Mouse (Mus musculus) embryo, embryonic 11.5 days (tissue): ENCODE measurements at regions not wholly inside any gene's neighbourhood (a gene's known extent, or its start where the extent isn't known, plus 50 kb on each side); places are given as distances from the start of the nearest gene placed in this dataset.

Experiments
- DNase-seq: peaks from one replicate; pipeline ENCODE4 v3.0.0-alpha.2; 2012; ENCODE audit warnings: low read depth, low spot score

DNA sequence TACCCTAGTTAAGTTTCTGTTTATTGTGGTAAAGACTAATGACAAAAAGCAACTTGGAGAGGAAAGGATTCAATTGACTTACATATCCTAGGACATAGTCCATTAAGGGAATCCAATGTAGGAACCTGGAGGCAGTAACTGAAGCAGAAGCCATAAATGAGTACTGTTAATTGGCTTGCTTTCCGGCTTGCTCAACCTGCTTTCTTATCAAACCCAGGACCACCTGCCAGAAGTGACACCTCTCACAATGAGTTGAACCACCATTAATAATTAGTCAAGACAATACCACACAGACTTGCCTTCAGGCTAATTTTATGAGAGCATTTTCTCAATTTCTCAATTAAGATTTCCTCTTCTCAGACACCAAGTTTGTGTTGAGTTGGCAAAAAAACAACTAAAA, 148.8 kb downstream of the Ccser2 start:
- no peak for DNase-seq

DNA sequence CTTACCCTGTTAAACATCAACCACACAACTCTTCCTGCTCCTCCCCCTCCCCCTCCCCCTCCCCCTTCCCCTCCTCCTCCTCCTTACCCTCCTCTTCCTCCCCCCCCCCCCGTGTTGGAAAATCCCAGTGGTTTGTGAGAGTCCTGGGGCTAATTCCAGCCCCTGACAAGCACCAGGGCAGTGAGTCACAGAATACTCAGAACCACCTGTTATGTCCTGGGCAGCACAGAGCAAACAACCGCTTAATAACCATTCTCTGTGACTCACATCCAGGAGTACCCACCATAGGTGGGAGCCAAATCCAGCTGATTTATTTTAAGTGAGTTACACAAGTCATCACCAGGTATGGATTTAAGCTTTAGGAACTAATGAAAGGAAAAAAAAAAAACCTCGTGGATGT, 166.2 kb downstream of the Ccser2 start:
- no peak for DNase-seq

DNA sequence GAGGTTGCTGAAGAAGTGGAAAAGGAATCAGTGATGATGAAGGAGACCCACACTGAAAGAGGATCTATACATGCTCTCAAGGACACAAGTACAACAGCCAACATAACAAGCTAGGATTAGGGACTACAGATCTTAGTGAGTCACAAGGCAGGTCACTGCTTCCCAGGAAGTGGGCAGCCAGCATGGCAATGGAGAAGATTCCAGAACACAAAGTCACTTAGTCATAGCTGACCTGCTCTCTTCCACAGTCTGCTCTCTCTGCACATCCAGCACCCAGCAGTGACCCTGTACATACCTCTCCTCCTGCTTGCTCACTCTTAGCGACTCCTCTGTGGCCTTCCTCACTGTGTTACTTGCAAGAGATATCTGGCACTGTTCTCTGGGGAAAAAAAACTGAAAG, 168.8 kb downstream of the Ccser2 start:
- no peak for DNase-seq

DNA sequence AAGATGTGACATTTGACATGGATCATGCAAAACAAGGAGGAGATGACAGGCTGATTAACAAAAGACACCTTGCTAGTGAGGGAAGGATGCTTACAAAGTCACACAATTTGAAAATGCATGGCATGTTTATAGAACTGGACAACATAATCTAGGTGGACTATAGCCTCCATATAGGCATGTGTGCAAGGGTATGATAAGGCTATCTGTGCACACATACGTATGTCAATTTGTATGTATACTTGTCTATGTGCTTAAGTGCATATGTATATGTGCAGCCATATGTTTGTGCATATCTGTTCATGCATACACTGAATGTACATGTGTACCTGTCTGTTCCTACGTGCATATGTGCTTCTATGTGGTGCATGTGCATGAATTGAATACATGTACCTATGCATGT, 186.7 kb downstream of the Ccser2 start:
- no peak for DNase-seq

DNA sequence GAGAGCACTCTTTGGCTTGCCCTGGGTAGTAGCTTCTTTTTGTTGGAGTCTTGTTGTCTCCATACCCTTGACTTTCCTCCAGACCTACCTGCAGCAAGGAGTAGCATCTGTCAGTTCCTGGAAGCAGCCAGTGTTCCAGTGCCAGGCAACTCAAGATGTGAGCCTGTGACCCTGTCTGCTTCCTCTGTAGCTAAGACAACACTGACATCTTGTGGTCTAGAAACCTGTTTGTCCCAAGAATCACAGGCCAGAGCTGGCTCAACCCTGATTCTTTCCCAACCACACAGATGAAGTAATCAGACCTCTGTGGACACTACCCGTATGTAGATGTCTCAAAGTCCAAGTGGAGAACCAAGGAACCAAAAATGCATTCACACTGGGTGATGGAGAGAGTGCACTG, 189.6 kb downstream of the Ccser2 start:
- DNase-seq = no peak

DNA sequence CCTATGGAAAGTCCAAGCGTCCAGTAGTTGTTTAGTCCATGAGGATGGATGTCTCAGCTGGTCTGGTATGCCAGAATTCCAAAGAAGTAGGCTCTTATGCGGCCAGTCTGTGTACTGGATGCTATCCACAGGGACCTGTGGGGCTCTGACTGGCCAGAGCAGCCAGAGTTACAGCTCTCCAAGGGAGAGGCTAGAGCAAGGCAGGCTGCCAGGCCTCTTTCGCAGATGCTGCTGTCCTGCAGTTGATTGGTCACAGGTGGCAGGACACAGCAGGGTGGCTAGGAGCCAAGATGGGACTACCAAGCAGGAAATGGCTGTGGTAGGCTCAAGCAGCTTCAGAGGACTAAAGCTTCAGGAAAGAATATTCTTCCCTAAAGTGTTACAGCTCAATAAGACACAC, 194.2 kb downstream of the Ccser2 start:
- no peak for DNase-seq

DNA sequence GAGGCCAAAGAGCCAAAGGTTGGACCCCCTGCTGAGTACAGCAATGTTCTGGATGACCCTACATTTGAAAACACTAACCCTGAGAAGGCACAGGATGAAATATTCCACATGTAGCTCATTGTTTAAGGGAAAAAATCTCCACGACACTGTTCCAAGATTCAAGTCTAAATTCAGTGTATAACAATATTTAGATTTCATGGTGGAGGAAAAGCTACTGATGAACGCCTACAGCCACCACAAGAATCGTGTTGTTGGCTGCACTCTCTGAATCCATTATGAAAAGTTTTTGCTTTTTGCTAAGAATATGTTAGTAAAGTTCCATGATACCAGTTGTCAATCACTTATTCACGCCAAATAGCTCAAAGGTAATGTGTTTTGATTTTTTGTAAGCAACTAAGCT, 204.2 kb downstream of the Ccser2 start:
- no peak for DNase-seq

DNA sequence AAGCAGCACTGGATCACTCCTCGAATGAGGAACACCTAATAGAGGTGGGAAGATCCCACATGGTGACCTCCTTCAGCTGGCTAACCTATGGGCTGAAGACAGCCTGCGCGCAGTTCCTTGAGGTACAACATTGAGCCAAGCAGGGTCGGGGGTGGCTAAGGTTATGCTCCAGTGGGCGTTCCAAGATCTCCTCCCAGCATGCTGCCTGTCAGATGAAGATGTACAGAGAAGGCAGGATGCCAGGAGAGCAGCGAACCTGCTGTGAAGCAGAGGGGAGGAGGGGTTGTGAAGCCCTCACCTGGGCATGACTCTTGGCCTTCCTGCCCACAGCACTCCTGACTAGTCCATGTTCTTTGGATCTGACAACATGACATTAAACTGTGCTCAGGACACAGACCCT, 212.5 kb downstream of the Ccser2 start:
- DNase-seq = no peak

DNA sequence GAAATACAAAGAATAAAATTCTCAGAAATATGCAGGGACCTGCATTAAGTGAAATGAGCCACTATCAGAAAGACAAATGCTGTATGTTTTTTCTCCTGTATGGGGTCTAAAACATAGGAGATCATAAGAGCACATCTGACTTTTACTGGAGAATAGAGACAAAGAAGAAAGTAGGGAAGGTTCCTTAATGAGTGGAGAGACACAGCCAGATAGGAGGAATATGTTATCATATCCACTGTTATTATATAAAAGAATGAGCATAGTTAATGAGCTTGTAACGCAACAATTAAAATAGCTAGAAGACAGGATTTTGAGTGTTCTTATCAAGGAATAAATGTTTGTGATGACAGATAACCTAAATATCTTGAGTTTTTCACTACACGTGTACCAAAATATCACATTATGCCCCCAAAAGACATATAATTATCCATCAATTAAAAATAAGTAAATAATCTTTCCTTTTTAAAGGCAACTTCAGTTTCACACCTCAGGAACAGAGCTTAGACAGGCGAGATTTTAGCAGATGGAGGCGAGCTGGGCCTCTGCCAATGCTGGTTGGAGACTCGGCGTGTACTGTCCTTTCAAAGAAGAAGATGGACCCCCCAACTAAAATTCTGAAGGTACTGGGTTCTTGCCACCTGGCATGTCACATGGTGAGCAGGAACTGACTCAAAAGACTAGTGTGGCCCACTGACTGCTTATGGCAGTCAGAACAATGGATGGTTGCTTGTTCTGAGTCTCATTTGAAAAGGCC, 220.3 kb downstream of the Ccser2 start:
- no peak for DNase-seq

DNA sequence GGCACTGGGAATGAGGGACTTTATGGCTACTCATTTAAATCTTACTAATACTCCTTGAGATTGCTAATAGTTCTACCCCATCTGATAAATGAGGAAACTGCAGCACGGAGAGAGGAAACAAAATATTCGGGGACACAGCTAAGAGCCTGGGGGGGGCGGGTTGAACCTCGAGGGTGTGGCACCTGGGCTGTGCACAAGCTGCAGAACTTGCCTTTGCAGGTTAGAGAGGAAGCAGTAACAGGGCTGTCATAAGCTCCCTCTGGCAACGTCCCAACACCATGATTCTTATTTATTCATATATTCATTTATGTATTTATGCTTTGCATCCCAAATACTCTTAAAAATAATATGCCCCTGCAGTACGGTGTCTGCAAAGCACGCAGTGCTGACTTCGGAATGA, 237.5 kb downstream of the Ccser2 start:
- DNase-seq = no peak

DNA sequence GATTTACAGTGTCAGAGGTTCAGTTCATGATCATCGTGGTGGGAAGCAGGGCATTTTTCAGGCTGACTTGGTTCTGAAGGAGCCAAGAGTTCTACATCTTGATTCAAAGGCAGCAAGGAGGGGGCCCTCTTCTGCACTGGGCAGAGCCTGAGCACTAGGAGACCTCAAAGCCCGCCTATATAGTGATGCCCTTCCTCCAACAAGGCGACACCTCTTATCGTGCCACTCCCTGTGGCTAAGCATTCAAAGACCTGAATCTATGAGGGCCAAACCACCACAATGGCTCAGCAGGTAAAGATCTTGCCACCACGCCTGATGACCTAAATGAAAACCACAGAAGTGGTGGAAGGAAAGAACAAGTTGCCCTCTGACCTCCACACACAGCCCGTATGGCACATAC, 242.5 kb downstream of the Ccser2 start:
- DNase-seq = no peak

DNA sequence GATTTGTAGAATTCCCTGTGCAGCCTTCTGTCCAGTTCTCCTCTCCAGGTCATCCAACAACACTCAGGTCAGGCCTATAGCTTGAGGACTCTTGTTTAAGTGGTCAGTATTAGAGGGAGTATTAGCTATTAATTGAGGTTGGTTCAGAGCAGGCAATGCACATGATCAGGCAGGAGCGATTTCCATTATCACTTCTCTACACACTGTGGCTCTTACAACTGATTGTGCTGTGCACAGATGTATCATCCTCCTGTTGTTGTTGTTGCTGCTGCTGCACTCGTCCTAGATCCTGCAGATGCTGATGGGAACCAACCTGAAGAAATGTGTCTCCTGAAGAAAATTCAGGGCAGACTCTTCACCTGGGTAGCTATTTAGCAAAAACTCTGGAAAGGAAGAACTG, 252.9 kb downstream of the Ccser2 start:
- DNase-seq = no peak

DNA sequence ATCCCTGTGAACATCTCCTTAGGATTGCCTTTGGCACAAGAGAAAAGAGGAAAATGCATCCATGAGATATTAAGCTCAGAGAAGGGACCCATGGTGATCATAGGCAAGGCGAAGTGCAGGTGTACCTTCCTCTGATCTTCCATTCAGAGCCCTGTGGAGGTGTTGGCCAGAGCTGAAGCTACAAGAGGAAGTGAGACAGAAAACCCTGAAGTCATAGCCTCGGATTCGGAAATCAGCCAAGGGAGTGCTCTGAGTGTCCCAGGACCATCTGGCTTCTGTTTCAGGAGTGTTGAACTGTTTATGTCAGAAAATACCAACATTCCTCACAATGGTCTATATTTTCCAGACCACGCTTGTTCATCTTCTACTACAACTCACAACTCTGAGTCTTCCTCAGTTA, 271.6 kb downstream of the Ccser2 start:
- DNase-seq = no peak

DNA sequence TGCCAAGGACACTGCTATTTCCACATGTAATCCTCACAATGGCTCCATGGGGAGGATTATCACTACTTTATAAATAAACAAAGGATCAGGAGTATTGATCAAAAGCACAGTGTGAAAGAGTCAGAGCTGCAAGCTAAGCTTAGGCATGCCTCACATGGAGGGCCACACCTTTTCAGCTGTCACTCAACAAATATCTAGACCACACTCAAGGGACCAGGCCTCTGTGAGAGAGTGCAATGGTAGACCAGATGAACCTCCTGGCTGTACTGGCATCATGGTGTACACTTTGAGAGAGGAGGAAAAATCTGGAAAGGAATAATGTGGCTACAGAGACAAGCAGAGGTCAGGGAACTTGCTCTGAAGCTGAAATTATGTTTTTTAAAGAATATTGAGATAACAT, 276.6 kb downstream of the Ccser2 start:
- no peak for DNase-seq

DNA sequence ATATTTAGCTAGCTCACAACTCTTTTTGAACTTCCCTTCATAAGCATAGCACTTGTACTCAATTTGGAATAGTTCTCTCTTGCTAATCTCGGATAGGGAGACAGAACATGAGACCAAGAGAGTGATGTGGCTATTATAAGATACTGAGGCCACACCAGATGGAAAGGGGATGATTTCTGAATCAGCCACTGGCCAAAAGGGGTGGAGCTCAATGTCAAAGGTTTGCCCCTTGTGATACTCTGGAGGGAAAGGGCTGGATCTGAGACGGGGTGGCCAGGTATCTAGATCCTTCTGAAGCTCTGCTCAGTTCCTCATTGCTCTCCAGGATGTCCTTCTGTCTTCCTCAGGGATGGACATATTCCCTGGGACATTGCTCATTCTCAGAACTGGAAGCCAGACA, 277.6 kb downstream of the Ccser2 start:
- no peak for DNase-seq

DNA sequence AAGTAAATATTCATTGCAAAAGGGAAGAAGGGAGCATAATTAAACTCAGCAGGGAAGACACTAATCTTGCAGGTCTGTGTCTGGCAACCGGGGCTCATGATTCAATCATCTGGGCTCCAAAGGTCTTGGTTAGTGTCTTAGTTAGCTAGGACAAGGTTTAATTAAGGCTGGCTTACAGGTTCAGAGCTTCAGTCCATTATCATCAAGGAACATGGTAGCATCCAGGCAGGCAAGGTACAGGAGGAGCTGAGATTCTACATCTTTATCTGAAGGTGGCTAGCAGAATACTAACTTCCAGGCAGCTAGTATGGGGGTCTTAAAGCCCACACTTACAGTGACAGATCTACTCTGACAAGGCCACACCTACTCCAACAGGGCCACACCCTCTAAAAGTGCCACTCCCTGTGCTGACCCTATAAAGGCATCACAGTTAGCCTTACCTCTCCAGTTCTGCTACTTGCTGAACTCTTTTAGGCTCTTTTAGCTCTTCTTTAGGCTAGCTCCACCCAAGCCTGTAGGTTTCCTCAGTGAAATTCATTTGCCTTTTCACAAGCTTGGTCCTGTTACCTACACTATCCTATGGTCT, 309.8 kb downstream of the Ccser2 start:
- DNase-seq = no peak

DNA sequence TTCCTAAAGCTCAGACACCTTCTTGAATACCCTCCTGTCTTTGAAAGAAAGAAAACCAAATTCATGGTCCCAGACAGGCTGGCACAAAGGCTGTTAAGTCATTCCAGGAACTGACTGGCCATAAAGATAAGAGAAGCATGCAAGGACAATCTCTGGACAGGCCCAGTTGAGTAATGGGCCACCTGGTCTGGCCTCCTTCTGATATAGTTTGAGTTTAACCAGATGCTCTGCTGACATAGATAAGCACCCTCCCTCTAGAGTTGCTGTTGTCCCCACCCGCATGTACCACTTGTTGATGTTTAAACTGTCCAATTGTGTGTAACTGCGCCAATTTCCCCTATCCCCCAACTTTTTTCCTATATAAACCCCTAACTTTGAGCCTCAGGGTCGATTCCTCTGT, 310.4 kb downstream of the Ccser2 start:
- no peak for DNase-seq

DNA sequence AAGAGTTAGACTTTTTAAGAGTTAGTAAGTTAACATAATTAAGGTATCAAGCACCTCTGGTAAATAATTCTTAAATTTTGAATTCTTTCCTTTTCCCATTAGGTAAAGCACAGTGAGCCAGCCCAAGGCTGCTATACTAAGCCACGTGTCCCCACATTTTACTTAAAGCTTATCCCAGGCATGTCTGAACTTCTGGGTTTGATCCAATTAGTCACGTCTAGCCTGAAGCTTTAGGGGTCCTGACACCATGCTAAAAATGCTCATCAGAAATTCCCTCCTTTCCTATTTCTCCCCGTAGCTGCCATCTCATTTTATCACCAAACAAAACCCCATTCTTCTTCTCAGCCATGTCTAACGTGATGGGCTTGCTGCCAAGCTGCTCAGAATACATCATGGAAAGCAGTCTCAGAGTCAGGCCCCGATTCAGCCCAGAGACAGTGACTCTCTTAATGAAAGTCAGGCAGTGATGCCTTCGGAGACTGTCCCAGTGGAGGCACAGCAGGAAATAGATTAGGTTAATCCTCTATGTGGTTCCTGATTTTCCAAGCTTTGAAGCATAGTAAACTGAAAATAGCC, 315.5 kb downstream of the Ccser2 start:
- DNase-seq = no peak

DNA sequence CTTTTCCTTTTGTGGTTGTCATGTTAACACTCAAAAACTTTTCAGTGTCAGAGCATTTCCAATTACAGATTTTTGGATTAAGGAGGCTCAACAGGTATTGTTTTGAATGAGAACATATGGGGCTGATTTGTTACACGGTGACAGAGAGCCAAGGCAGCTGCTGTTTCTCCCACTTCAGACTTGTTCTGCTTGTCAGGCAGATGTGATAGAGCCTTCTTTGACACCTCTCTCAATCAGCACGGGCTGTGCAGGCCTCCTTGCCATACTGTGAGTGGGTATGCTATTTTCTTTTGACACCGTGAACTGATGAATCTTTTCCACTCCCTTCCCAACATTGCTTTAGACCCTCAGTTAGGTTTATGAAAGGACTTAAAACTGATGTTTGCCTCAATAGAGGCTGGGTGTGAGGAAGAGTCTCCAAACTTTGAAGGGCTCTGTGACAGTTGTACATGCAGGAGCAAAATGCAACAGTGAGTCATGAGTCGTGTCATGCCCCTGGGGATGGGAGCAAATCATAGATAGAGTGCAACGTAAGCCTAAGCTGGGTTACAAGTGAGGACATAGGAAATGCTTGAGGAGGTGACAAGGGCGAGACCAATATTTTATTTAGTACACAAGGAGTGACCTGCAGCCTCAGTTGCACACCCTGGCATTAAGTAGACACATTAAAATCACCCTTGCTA, 317.4 kb downstream of the Ccser2 start:
- DNase-seq = no peak

DNA sequence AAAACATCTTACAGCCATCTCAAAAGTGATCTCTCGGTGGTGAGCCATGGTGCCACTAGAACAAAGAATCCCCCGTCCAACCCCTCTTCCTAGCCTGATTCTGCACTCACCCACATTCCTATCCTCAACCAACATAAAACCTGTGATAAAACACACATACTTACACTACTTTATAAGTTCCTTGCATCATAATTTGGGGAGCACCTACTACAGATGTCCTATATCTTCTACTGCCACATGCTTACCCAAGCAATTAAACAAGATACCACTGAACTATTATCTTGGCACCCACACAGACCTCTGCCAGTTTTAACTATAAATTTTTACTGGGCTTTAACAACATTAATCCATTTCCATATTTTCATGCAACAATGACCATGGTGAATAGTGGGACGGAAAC, 321.9 kb downstream of the Ccser2 start:
- DNase-seq = no peak

DNA sequence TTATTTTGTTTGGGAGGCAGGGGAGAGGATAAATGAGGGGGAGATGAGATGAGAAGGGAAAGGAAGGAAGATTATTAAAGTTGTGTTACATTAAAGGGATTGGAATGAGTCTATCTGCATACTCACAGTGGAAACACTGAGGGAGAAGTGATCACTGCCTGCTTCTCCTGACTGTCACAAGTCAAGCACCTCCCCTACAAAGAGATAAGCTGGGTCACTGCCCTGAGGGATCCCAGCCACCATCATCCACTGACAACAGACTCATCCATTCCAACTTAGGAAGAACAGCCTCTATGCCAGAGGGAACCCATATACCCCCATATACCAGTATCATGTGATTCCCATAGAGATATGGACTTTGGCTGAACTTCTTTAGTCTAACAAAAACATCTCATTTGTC, 322.3 kb downstream of the Ccser2 start:
- no peak for DNase-seq

DNA sequence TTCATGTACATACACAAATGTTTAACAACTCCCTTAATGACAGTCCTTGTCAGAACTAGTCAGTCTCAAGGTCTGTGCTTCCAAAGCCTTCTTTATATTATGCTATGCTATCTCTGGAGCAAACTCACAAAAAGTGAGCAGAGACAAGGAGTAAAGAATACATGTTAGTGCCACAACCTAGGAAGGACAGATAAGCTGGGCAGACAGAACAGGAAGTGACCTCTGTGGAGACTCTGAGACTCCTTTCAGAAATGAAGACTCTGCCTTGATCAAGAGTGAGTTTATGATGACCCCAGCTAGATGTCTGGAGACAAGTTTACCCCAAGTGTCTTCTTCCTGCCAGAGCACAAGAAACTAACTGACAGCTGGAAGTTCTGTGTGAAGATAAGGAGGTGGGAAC, 343.8 kb downstream of the Ccser2 start:
- DNase-seq = no peak

DNA sequence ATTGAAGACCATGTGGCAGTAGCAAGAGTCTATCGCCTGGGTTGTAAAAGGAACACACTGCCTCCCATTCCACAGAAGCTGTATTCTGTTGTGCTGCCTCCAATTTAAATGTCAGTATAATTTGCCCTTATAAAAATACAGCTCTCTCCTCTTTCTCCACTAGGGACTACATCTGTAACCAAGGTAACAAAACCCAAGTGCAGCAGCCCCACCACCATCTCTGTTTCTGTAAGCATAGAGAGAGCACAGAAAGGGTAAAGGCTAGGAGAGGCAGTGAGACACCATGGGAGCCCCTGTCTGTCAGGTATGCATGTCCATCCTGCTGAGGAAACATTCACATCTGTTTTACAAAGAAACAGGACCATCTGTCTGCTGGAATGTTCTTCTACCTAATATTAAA, 344.4 kb downstream of the Ccser2 start:
- DNase-seq = no peak
